Comparison of ENCODE assay signal across 20 mouse cellular contexts in genomic region chr19:43022611-43023173, GRCm38 (mm10).
A peak's percentile ranks its signal among the peaks of the same experiment; 100 is the strongest.
DNase-seq lines count a peak whose midpoint lies in the region; TF ChIP-seq lines count a peak whose summit lies in the region.
"Had no signal": no experiment of that assay in that cellular context is flagged by ENCODE, and none has a peak within 500 bp of the region (broad histone marks: within the 10 kb centered on the region; RNA-seq: fewer than 3 reads in every experiment).

No protein-coding gene starts in this region.

- 92% methylated on average over 3 of the region's 3 CpGs for WGBS in kidney, adult 2 months

- no peaks in the 10 kb centered on the region for H3K27me3 ChIP-seq in kidney, adult 2 months (replicated peaks; ENCODE audit: control insufficient read depth, insufficient read depth, low read length)
- H3K27me3 ChIP-seq: hindbrain, embryonic 15.5 days; limb, embryonic 13.5 days had no signal

- no peak for TF ChIP-seq POLR2A in kidney, adult 2 months (IDR thresholded peaks at IDR 0.05; ENCODE audit: low read depth, low read length)

- no peak overlapping the region for H3K27ac ChIP-seq in kidney, adult 2 months (ENCODE audit: insufficient read depth, low read depth, low read length)
- H3K27ac ChIP-seq: forebrain, embryonic 10.5 days; hindbrain, embryonic 15.5 days; limb, embryonic 13.5 days; liver, embryonic 14.5 days had no signal

- H3K4me3 ChIP-seq in kidney, adult 2 months (ENCODE audit: insufficient read depth, low read depth, low read length), result no peak overlapping the region
- H3K4me3 ChIP-seq: forebrain, embryonic 10.5 days; hindbrain, embryonic 15.5 days; limb, embryonic 13.5 days had no signal

- H3K36me3 ChIP-seq in kidney, adult 2 months (ENCODE audit: control insufficient read depth, insufficient read depth, low read length), result no peaks in the 10 kb centered on the region
- H3K36me3 ChIP-seq: forebrain, embryonic 10.5 days; hindbrain, embryonic 15.5 days; limb, embryonic 13.5 days had no signal

- peak; percentile 1 for DNase-seq in adrenal gland, adult 2 months
- no peak for DNase-seq in adrenal gland, adult 18-20 months (ENCODE audit: low spot score in 2 of 2)
- DNase-seq in layer of hippocampus, adult 18-20 months (ENCODE audit: low spot score in 2 of 2), result peak; percentile 35 to 66
- no peak for DNase-seq in layer of hippocampus, postnatal 10 days (ENCODE audit: low spot score in 2 of 2)
- peak; percentile 9 for DNase-seq in adrenal gland, postnatal 14 days
- DNase-seq in layer of hippocampus, adult 9-11 months, result peak; percentile 56
- no peak for DNase-seq in kidney, adult 2 months
- DNase-seq: cerebellum, adult 11-12 months; cerebellum, postnatal 10 days; gastrocnemius, postnatal 10 days; kidney, adult 8-10 months; kidney, postnatal 10 days; lung, embryonic 14.5 days; lung, postnatal 4 days; midbrain, embryonic 14.5 days; thymus, postnatal 25 days had no signal

- H3K4me1 ChIP-seq in kidney, adult 2 months (ENCODE audit: control insufficient read depth, insufficient read depth, low read length), result no peaks in the 10 kb centered on the region

- TF ChIP-seq CTCF in kidney, adult 2 months (conservative IDR thresholded peaks at IDR 0.05; ENCODE audit: insufficient read depth, insufficient read length, low read depth, low read length), result no peak

Comparison
In these comparisons a context has a peak if more than half of its experiments do, and no peak if none do; other contexts are left out.
1. DNase-seq: peak in adrenal gland, adult 2 months (single experiment), layer of hippocampus, adult 18-20 months (2 of 2), adrenal gland, postnatal 14 days (single experiment) and layer of hippocampus, adult 9-11 months (single experiment); none in adrenal gland, adult 18-20 months (0 of 2), layer of hippocampus, postnatal 10 days (0 of 2) and kidney, adult 2 months (single experiment).